Mouse (Mus musculus) brain, embryonic 14.5 days (tissue): Measurements from ENCODE around the gene Pknox2. TPM values are rescaled to one million over a fixed set of nuclear protein-coding genes. Genes with fewer than 3 reads are reported as not detected.
A peak's percentile ranks its signal among the peaks of the same experiment; 100 is the strongest.

Source experiments
- DNase-seq: peaks from one replicate; pipeline ENCODE4 v3.0.0-alpha.2; 2011; ENCODE audit warnings: low read depth
- CTCF ChIP-seq: fragments of 200-500 bp; IDR thresholded peaks from 2 replicates; pipeline ENCODE4 v1.5.1; 2012; ENCODE audit warnings: inconsistent platforms, mild to moderate bottlenecking, moderate library complexity, borderline replicate concordance; ENCODE audit not compliant: insufficient read depth, insufficient read length; ENCODE audit errors: extremely low read depth
- POLR2A ChIP-seq: fragments of 200-500 bp; IDR thresholded peaks from 2 replicates; pipeline ENCODE4 v1.6.1; 2012; ENCODE audit warnings: mild to moderate bottlenecking, inconsistent platforms, borderline replicate concordance; ENCODE audit not compliant: poor library complexity, insufficient read depth, insufficient read length, severe bottlenecking; ENCODE audit errors: extremely low read depth
- polyA plus RNA-seq: library from polyadenylated mRNA; depleted of rRNA; stranded (reverse); fragments of >200 nt; gene quantifications from 2 replicates; pipeline ENCODE4 v1.2.3, GENCODE M21; 2012

Gene Pknox2
- polyA plus RNA-seq, 1 experiment: 38.3 TPM

GRCm38 (mm10) chr9:37093086-37093485 is 54.1 kb downstream of the Pknox2 start:
- peak; percentile 49 for DNase-seq
- no peak for TF ChIP-seq POLR2A
- no peak for TF ChIP-seq CTCF

- DNase-seq: peak; percentile 72
- TF ChIP-seq CTCF: no peak
- TF ChIP-seq POLR2A: no peak
Measured at GRCm38 (mm10) chr9:37089894-37090652, 57.1 kb downstream of the Pknox2 start.

DNA sequence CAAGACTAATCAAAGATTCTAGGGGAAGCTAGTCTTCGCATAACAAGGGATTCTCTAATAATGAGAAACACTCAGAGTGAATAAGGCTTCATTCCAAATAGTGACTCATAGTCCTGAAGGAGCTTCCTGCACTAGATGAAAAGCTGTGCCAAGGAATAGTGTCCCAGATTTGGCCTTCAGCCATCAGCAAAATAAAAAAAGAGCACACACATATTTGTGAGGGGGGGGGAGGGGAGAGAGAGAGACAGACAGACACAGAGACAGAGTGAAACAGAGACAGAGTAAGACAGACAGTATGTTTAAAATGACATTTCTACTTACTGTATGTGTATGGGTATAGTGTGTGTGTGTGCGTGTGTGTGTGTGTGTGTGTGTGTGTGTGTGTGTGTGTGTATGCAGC is 61.8 kb downstream of the Pknox2 start:
- TF ChIP-seq CTCF: no peak
- TF ChIP-seq POLR2A: no peak
- peak; percentile 81 for DNase-seq

- no peak for TF ChIP-seq CTCF
- TF ChIP-seq POLR2A: no peak
- DNase-seq: no peak
Measured at GRCm38 (mm10) chr9:37082246-37082645, 65.0 kb downstream of the Pknox2 start.

GRCm38 (mm10) chr9:37080309-37080708 is 66.9 kb downstream of the Pknox2 start:
- DNase-seq: no peak
- TF ChIP-seq CTCF (no peak), POLR2A (no peak)

GRCm38 (mm10) chr9:37077063-37077418 is 70.2 kb downstream of the Pknox2 start:
- no peak for DNase-seq
- no peak for TF ChIP-seq CTCF
- no peak for TF ChIP-seq POLR2A

GRCm38 (mm10) chr9:37076386-37077062 is 70.7 kb downstream of the Pknox2 start:
- no peak for TF ChIP-seq CTCF
- TF ChIP-seq POLR2A: no peak
- peak; percentile 90 for DNase-seq

DNA sequence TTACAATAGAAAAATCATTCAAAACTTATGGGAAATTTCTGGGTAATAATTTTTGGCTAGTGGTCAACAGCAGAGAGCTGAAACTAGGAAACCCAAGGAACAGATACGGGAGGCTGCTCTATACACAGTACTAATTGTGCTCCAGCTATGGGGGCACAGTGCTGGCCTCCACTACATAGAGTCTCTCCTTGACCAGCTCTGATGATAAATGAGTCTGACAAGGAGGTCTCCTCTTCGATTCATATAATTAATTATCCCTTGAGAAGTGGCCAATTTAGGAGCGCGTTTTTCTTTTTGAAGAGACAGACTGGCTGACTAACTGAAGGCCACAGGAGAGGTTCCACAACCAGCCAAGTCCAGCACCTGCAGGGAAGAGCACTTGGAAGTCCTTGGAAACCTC is 71.3 kb downstream of the Pknox2 start:
- no peak for TF ChIP-seq CTCF
- TF ChIP-seq POLR2A: no peak
- DNase-seq: no peak

GRCm38 (mm10) chr9:37069391-37070312 is 77.6 kb downstream of the Pknox2 start:
- DNase-seq: no peak
- no peak for TF ChIP-seq POLR2A
- TF ChIP-seq CTCF: no peak

DNA sequence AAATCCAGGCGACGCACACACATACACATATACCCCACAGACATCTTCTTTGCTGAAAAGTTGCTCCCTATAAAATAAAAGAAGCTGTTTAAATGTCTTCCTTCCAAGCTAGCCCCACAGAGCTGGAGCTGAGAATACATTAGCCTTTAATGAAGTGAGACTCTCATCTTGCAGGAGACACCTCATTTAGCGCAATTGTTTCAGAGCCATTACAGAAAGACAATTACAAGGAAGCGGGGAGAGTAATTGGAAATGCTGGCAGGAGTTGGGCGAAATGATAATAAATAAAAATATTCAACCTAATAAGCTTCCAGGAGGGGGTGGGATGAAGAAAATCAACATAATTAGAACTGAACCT is 79.8 kb downstream of the Pknox2 start:
- DNase-seq: peak; percentile 73
- TF ChIP-seq POLR2A (no peak), CTCF (no peak)
